Mouse (Mus musculus) cerebellum, postnatal 10 days (tissue): ENCODE data around the gene Dnmt3l.
A peak's percentile ranks its signal among the peaks of the same experiment; 100 is the strongest.
"Not testable (repeated sequence)": the region's sequence is repeated elsewhere in the genome, so short reads cannot be mapped to it uniquely, and the experiment has no call there.

Experiments
- DNase-seq, 2 experiments: peaks; one replicate each; pipeline ENCODE4 v3.0.0; 2021; ENCODE audit warnings: mixed read lengths in 2 of 2

Gene Dnmt3l

DNA sequence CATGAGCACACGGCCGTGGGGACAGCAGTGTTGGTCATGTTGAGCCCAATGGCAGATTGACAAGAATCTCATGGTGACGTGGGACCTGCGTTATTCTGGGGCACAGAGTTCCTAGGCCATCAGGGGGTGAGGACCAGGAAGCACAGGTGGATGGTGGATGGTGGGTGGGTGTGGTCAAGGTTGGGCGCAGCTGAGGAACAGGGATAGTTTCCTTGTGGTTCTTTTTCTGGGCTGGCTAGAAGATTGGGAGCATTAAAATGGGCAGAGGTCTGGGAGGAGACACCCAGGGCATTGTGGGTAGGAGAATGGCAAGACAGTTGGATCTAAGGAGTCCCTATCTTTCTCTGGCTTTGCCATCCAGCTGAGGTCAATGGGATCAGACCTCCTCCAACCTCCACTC, at the start of gene Dnmt3l:
Dnmt3l (plus strand) TSS at position 301 of the 400 bp plus-strand sequence.
- DNase-seq: no peak

DNA sequence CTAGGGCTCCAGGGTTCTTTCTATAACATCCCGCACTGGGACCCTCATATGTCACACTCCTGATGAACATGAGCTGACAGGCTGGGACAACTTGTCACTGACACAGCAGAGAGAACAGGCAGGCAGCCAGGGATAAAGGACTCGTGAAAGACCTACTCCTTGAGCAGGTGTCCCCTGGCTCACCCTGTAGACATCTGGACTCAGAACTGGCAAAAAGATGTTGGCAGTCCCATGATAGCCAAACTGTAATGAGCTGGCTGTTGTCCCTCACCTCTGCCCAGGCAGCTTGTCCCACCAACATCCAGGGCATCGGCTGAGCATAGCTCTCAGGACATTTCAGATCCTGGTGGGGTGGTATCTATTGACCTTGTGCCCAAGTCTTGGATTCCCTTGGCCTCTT, 46.1 kb upstream of the Dnmt3l start:
- DNase-seq: no peak

DNA sequence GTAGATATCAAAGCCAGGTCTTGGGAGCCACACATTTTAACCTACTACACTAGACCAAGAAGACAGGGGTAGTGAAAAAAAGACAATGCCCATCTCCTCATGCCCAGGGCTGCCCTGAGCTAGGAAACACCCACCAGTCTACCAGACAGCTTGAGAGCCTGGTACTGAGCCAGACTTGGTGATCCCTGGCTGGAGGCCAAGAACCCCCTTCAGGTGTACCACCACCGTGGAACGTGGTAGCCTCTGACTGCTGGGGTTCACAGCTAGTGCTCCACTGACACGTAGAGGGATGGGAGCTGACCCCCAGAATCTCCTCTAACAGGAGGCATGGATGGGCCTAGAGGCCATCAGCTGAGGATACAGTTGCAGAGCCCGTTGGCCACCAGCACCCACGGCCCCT, 41.5 kb upstream of the Dnmt3l start:
- peak; percentile 51 to 62 for DNase-seq

DNA sequence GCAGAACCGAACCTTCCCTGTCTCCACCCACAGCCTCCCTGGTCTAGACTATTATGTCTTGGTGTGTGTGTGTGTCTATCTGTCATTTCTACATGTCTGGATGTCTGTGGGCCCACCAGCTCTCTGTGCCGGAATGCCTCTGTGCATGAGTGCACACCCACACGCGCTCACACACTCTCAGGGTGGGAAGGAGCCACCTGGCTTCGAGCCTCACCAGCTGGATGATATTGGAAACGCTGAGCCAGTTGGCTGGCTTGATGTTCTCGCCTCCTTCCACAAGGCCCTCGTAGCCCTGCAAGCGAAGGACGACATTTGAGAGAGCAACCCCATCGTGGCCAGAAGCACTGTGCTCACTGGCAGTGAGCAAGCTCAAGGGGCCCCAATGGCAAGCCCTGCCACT, 40.0 kb upstream of the Dnmt3l start:
- DNase-seq: peak; percentile 81 to 84

GRCm38 (mm10) chr10:78002316-78002715, 39.4 kb upstream of the Dnmt3l start:
- no peak for DNase-seq

- DNase-seq: no peak
Observed at GRCm38 (mm10) chr10:78004479-78005100, 37.2 kb upstream of the Dnmt3l start.

- DNase-seq: no peak
Observed at GRCm38 (mm10) chr10:78005791-78006438, 35.8 kb upstream of the Dnmt3l start.

DNA sequence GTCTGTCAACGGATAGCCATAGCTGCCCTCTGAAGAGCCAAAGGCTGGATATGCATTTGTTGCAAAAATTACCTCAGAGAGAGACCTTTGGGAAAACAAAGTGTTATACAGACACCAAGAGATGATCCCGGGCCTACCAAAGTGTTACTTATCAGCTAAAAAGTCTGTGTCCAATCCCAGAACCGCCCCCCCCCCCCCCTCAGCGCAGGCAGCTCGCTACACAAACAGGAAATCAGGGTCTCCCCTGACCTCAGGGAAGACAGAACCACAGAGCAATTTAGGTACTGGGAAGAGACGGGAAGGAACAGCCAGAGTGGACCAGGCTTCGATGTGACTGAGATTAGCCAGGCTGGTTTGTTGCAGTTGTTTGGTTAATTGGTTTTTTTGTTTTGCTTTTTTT, 34.5 kb upstream of the Dnmt3l start:
- DNase-seq: no peak

DNA sequence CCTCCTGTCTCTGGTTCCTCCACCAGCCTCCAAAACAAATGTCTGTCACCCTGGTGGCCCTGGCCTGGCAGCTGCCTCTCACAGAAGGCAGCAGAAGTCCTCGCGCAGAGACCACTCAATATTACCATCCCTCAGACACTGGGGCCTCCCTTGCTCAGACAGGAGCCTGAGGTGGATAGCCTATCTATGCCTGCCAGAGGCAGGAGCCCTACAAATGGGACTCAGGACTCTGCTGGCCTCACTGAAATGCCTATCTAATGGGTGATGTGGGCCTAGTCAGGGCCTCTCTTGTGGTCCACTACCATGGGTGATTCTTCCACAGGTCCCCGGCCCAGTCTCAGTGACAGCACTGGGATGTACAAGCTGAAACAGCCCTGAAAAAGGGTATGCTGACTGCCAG, 33.6 kb upstream of the Dnmt3l start:
- DNase-seq: no peak

- peak; percentile 97 to 98 for DNase-seq
Observed at GRCm38 (mm10) chr10:78009184-78009944, 32.4 kb upstream of the Dnmt3l start.

- DNase-seq: no peak
Observed at GRCm38 (mm10) chr10:78009945-78010293, 31.8 kb upstream of the Dnmt3l start, which contains the start of gene Pfkl. Gene Pfkl (minus strand): TSS chr10:78010083.

GRCm38 (mm10) chr10:78010335-78010734, 31.4 kb upstream of the Dnmt3l start:
- DNase-seq: no peak

GRCm38 (mm10) chr10:78011116-78011515, 30.6 kb upstream of the Dnmt3l start:
- not testable (repeated sequence) for DNase-seq

GRCm38 (mm10) chr10:78012661-78013495, 28.9 kb upstream of the Dnmt3l start:
- DNase-seq: no peak

DNA sequence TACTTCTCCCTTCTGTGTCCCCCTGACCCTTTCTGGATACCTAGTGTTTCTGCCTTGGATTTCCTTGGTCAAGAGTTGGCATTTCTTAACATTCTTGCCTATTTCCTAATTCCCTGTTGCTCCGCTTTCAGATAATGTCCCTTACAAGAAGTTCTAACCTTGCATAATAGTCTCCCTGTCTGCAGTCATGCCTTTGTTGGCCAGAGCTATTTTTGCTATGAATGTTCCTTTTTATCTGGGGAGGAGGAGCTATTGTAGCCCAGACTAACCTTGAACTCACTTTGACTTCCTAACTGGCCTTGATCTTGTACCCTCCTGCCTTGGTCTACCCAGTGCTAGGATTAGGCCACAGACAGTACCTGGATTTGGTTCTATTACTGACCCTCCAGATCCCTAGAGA, 26.3 kb upstream of the Dnmt3l start:
- no peak for DNase-seq

DNA sequence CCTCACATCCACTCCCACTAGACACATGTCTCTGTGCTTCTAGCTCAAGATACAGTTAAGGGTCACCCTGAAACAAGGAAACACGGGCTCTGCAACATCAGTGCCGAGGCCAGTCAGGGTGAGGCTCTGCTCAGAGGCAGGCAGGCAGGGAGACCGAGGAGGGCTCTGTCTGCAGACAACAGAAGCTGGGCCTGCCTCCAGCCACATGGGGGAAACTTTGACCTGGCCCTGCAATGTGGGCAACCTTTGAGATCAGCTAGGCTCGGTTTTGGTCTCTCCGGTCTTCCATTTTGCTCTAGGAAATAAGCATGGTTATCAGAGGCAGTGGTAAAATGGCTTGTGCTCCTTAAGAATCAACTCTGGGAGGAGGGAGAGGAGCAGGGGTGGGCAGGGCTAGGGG, 25.4 kb upstream of the Dnmt3l start:
- no peak for DNase-seq

DNA sequence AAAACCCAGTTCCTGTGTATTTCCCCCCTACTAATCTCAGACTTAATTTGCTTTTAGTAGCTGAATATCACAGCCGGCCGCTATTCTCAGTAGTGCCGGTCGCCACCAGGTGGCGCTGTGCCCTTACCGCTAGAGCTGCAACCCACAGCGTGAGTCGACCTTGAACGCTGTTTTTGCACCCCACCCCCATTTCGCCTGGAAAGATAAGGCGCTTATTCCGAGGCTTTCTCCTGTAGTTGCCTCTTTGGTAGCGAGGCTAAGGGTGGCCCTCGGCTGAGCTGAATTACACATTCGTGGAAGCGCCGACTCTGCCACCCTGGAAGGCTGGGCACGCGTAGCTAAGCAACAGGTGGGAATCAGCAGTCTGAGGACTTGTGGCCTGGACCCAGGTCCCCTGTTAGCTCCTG, 22.9 kb upstream of the Dnmt3l start:
- peak; percentile 92 to 96 for DNase-seq

- no peak for DNase-seq
Observed at GRCm38 (mm10) chr10:78019291-78019690, 22.5 kb upstream of the Dnmt3l start.

DNA sequence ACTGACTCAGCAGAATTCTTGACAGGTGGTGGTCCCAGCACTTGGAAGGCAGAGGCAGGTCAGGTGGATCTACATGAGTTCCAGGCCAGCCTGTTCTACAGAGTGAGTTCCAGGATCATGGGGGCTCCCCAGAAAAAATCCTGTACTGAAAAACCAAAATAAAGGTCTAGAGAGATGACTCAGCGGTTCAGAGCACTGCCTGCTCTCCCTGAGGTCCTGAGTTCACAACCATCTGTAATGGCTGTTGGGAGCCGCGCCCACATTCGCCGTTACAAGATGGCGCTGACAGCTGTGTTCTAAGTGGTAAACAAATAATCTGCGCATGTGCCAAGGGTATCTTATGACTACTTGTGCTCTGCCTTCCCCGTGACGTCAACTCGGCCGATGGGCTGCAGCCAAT, 21.8 kb upstream of the Dnmt3l start:
- not testable (repeated sequence) for DNase-seq

DNA sequence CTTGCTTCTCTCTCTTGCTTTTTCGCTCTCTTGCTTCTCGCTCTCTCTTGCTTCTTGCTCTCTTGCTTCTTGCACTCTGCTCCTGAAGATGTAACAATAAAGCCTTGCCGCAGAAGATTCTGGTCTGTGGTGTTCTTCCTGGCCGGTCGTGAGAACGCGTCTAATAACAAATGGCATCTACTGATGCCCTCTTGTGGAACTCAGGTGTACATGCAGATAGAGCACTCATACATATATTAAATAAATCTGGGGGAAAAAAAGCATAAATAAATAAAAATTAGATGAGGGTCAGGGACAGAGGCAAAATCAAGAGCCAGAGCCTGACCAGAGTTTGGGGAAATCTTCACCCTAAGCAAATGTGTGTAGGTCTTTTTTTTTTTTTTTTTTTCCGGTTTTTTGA, 16.3 kb upstream of the Dnmt3l start:
- not testable (repeated sequence) for DNase-seq

- DNase-seq: peak; percentile 88 to 92
Observed at GRCm38 (mm10) chr10:78028129-78028528, 13.6 kb upstream of the Dnmt3l start.

- DNase-seq: no peak
Observed at GRCm38 (mm10) chr10:78029080-78029479, 12.7 kb upstream of the Dnmt3l start.

GRCm38 (mm10) chr10:78031987-78032386, 9.8 kb upstream of the Dnmt3l start:
- DNase-seq: no peak
